ENCODE assay signal across 24 mouse cellular contexts in the genomic region with DNA sequence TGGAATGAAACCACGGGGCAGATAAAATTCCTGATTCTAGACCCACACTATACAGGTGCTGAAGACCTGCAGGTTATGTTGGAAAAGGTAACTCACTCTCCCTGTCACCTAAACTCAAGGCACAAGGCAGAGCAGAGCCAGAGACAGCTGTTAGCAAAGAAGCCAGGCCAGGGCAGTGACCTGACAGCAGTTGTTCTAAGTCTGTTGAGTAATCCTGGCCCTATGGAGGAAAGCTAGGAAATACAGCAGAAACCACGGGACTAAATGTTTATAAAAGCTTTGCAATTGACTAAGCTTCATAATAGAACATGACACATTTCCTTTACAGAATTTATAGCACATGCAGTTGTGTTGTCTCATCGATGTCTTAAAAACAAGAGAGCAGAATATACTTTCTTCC. TPM values are rescaled to one million over a fixed set of nuclear protein-coding genes. Genes with fewer than 3 reads are reported as not detected.
"Had no signal": no experiment of that assay in that cellular context is flagged by ENCODE, and none has a peak within 500 bp of the region (broad histone marks: within the 10 kb centered on the region; RNA-seq: fewer than 3 reads in every experiment).

No protein-coding gene starts in this region.

- ATAC-seq: liver, postnatal 0 days had no signal

- H3K27ac ChIP-seq: kidney, postnatal 0 days; layer of hippocampus, adult 2 months; limb, embryonic 10.5 days; limb, embryonic 13.5 days; liver, embryonic 14.5 days; neural tube, embryonic 12.5 days; neural tube, embryonic 15.5 days; stomach, postnatal 0 days had no signal

- DNase-seq: kidney, adult 2 months; kidney, postnatal 25 days; layer of hippocampus, adult 9-11 months; liver, postnatal 0 days; lung, embryonic 14.5 days; lung, postnatal 10 days; lung, postnatal 4 days; midbrain, embryonic 14.5 days; right cerebral cortex, adult 18-20 months; right cerebral cortex, postnatal 14 days; right cerebral cortex, postnatal 4 days; thymus, adult 2 months; thymus, postnatal 14 days; thymus, postnatal 4 days had no signal

- H3K4me2 ChIP-seq: limb, embryonic 13.5 days; liver, embryonic 11.5 days; lung, embryonic 14.5 days; midbrain, embryonic 11.5 days; neural tube, embryonic 12.5 days; neural tube, embryonic 15.5 days had no signal

- H3K4me3 ChIP-seq: layer of hippocampus, adult 2 months; limb, embryonic 10.5 days; limb, embryonic 13.5 days; neural tube, embryonic 12.5 days; neural tube, embryonic 15.5 days had no signal

- H3K27me3 ChIP-seq: limb, embryonic 13.5 days; neural tube, embryonic 12.5 days; neural tube, embryonic 15.5 days had no signal

- H3K9me3 ChIP-seq: limb, embryonic 10.5 days; limb, embryonic 13.5 days; neural tube, embryonic 12.5 days; neural tube, embryonic 15.5 days had no signal

- H3K9ac ChIP-seq: limb, embryonic 13.5 days; liver, embryonic 14.5 days; liver, postnatal 0 days; lung, embryonic 14.5 days; neural tube, embryonic 12.5 days; neural tube, embryonic 15.5 days had no signal

RNA-seq across cellular contexts. Expression of gene Lrp2bp, which starts 3.5 kb away (rescaled TPM):
- polyA plus RNA-seq: liver, postnatal 0 days; thymus, adult 2 months had no signal
